Mouse (Mus musculus) frontal cortex, postnatal 10 days (tissue): ENCODE results near the gene Stac2.
A peak's percentile ranks its signal among the peaks of the same experiment; 100 is the strongest.

Source experiments
- DNase-seq, 2 experiments: peaks; one replicate each; pipeline ENCODE4 v3.0.0; 2022; ENCODE audit warnings: low spot score in 2 of 2, mixed read lengths in 1 of 2

Stac2 gene

DNA sequence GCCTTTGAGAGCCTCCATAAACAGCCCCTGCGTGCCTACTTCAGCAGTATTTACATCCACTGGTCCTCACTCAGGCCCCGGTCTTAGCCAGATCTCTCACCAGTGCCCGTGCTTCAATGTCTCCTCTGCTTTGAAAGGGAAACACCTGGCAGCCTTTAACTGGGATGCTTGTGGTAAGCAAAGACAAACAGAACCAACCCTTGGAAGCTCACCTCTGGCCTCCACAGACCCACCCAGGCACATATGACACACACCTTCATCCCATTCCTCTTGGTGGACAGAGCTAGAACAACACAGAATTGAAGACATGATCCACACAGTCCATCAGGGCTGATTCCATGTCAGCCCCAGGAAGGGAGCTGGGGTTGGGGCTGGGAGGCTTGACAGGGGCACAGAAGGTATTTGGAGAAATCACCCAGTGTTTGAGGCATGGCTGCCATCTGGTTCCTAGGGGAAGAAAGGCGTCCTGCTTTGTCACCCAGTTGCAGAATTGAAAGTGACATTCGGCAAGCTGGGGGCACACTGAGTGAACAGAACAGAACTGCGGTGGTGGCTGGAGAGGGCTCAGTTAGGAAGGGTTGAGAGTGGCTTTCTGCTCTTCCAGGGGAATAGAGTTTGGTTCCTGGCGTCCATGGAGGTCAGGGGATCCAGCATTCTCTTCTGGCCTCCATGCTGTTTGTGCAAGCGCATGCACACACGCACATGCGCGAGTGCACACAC lies 55.0 kb downstream of the Stac2 start:
- DNase-seq = no peak

- no peak for DNase-seq
These were observed 55.8 kb downstream of the Stac2 start for GRCm38 (mm10) chr11:97997387-97997960.

DNA sequence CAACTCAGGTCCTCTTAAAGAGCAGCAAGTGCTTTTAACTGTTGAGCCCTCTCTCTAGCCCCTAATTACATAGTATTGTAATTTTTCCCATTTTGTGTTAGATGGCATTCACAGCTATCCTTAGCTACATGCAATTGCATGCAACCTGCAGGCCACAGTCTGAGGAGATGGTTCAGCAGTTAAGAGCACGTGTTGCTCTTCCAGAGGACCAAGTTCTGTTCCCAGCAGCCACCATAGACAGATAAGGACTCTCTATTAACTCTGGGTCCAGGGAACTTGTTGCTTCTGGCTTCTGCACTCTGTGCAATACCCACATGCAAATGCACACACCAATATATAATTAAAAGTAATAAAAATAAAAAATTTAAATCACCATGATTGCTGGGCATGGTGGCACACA lies 56.6 kb downstream of the Stac2 start:
- DNase-seq = no peak

- no peak for DNase-seq
These were observed 57.5 kb downstream of the Stac2 start, which contains the start of gene Arl5c for GRCm38 (mm10) chr11:97995564-97996288. Gene Arl5c, minus strand, starts transcription at chr11:97996181.

DNA sequence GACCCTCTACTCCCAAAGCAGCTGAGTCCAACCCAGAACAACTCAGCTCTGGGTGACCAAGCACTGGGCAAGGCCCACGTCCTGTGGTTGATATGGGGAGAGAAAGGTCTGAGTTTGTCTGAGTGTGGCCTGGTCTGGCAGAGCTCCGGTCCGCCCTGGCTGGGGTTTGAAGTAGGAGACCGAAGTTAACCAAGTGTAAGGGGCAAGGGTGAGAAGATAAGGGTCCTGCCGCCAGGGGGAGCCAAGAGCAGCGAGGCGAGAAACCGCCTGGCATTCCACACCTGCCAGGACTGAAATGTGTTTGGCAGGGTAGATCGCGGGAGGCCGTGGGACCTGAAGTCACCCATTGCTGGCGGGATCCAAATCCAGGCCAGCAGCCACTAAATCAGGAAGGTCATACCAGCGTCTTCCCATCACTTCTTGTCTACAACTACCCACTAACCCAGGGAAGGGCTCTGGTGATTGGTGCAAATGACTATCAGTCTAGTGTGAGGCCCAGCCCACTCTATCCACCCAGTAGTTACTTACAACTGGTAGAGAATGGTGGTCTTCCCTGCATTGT lies 58.6 kb downstream of the Stac2 start:
- DNase-seq = peak in 1 of 2 experiments; percentile 69

DNA sequence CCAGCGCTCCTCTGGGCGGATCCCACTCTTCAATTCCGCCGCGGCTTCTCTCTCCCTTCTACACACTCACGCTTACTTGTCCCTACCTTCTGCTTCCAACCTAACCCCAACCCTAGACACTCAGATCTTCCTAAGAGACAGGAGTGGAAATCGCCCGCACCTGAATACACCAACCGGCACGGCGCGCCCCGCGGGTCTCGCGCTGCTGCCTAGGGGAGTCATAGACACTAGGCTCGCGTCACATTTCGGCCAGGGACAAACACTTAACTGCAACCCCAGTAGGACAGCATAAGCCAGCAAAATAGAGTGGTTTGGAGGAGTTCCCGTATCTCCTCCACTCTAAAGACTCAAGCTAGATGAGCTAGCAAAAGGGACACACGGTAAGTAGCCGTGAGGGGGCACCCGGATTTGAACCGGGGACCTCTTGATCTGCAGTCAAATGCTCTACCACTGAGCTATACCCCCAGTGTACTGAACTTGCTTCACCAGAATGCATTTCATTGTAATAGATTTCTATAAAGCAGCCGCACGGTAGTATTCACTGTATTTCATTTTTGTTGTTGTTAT lies 64.6 kb downstream of the Stac2 start:
- peak; percentile 75 to 83 for DNase-seq

DNA sequence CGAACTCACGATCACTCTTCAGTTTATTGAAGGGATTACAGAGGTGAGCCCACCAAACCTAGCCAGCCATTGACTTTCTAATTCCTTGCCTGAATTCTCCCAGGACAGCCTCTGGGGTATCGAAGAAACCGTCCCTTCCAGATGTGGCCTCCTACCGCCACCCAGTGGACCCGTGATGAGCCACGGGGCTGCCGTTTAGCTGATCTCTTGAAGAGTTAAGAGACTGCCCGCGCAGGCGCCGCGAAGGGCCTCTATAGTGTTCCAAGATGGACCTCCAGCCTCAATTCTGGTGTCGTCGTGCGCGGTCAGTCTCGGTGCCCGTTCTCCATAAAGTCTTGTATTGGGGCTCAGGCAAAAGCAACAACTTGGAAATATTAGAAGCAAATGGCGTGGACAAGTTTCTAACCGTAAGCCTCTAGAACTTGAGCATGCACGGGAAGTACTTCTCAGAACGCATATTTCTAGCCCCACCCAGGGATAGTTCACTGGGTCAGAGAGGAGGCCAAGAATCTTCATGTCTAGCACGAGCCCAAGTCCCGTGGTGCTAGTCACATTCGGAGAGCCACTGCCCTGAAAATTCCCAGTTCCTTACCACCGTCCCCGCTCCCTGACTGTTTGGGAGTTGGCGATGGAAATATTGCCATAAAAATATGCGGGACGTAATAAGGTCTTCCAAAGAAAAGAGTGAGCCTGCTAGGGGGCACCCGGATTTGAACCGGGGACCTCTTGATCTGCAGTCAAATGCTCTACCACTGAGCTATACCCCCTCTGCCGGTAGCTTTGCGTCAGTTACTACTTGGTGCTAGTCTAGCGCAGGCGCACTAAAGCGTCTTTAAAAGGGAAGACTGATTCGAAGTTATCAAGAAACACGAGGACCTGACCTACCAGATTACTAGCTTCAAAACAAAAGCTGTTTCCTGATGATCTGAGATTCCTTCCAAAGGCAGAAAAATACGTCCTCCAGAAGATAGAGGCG lies 65.4 kb downstream of the Stac2 start:
- DNase-seq = peak; percentile 91 to 92

- no peak for DNase-seq
These were observed 66.4 kb downstream of the Stac2 start for GRCm38 (mm10) chr11:97986738-97987465.
